Mouse (Mus musculus) cortical plate, adult 2 months (tissue): Measurements from ENCODE around the gene Brdt. TPM values are rescaled to one million over a fixed set of nuclear protein-coding genes. Genes with fewer than 3 reads are reported as not detected.

Source experiments
- H3K27ac ChIP-seq: fragments of 200-500 bp; 2 replicates; pipeline ENCODE4 v1.5.1; 2012; ENCODE audit warnings: low read length, control low read depth, inconsistent platforms; ENCODE audit not compliant: insufficient read depth
- H3K4me1 ChIP-seq: fragments of 200-500 bp; 2 replicates; pipeline ENCODE4 v1.6.1; 2011; ENCODE audit warnings: low read length; ENCODE audit not compliant: control insufficient read depth, insufficient read depth
- H3K4me3 ChIP-seq: fragments of 200-500 bp; 2 replicates; pipeline ENCODE4 v1.5.1; 2011; ENCODE audit warnings: mild to moderate bottlenecking, low read length, control low read depth; ENCODE audit not compliant: insufficient read depth
- CTCF ChIP-seq: fragments of 200-500 bp; IDR thresholded peaks from 2 replicates; pipeline ENCODE4 v1.5.1; 2011; ENCODE audit warnings: mild to moderate bottlenecking, control low read depth, low read length; ENCODE audit not compliant: insufficient read depth; ENCODE audit errors: extremely low read depth
- POLR2A ChIP-seq: fragments of 200-500 bp; IDR thresholded peaks from 2 replicates; pipeline ENCODE4 v1.6.1; 2011; ENCODE audit warnings: mild to moderate bottlenecking, low read length, control low read depth; ENCODE audit not compliant: insufficient read depth; ENCODE audit errors: extremely low read depth
- polyA plus RNA-seq: library from polyadenylated mRNA; depleted of rRNA; stranded (reverse); fragments of >200 nt; gene quantifications from 2 replicates; pipeline ENCODE4 v1.2.3, GENCODE M21; 2012

Brdt gene
- polyA plus RNA-seq, 1 experiment = 12.9 TPM

DNA sequence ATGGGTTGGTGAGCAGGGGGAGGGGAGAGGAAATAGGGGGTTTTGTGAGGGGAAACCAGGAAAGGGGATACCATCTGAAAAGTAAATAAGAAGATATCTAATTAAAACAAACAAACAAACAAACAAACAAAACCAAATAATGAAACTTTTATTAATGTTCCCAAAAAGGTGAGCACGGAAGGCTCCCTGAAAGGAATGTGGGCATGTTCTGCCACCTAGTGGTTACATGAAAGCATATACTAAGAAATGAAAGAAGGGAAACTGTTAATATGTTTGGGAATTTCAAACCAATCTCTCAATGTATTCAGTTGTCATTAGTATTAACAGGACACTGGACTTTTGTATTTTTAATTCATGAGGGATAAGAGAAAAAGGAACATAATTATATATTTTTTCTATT, 10.3 kb upstream of the Brdt start:
- TF ChIP-seq CTCF (peak; percentile 69), POLR2A (no peak)
- Histone ChIP-seq H3K27ac (no peak overlapping the region), H3K4me1 (no peaks in the 10 kb centered on the region), H3K4me3 (no peak overlapping the region)

DNA sequence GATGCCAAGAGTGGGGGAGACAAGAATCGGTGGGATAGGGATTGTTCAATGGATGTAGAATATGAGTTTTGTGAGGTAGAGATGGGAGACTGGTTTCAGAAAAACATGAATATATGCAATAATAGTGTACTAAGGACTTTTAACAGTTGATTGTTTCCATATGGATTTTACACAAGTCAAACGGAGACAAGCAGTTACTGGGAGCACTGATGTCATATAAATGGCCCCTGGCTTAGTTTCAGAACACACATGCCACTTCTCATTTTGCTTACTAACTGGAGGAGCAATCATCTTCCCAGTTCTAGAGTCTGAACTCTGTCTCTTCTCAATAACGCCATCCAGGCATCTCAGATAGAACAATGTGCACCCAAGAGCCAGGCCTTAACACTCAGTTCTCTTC, 9.4 kb downstream of the Brdt start:
- Histone ChIP-seq H3K27ac (no peak overlapping the region), H3K4me3 (no peak overlapping the region)
- TF ChIP-seq POLR2A (no peak), CTCF (no peak)

DNA sequence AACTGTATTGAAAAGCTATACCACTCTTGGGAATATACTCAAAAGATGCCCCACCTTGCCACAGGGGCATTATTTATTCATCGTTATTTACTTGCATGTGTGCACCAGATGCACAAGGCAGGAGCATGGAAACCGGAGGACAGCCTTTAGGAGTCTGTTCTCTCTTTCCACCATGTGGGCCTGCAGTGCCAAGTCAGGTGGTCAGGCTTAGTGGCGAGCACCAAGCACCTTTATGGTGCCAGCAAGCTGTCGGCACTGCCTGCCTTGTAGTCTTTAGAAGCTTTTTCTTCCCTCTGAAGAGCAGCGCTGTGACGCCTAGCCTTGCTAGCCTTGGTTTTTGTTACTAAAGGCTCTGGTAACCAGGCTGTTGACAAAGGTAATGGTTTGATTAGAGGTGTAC, 11.9 kb downstream of the Brdt start:
- no peak overlapping the region for H3K4me3 ChIP-seq
- no peaks in the 10 kb centered on the region for H3K4me1 ChIP-seq
- no peak overlapping the region for H3K27ac ChIP-seq
- no peak for TF ChIP-seq CTCF
- TF ChIP-seq POLR2A = no peak

More for the DNA sequence above, 9.4 kb downstream of the Brdt start:
- H3K4me1 ChIP-seq = no peaks in the 10 kb centered on the region

DNA sequence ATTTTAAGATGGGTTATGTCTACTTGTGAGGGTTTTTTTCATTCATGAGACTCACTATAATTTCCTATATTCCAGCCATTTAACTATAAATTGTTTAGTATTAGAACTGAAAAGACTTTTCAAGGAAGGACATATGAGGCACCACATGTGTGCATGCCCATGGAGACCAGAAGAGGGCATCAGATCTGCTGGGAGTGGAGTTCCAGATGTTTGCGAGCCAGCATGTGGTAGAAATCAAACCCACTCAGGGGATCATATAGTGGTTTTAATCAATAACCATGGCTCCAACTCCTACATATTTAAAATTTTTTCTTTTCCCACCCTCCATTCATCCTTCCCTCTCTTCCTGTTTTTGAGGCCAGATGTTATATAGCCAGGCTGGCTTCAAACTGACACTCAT, 15.3 kb downstream of the Brdt start:
- Histone ChIP-seq H3K4me1 (no peaks in the 10 kb centered on the region), H3K4me3 (no peak overlapping the region), H3K27ac (no peak overlapping the region)
- TF ChIP-seq CTCF (0 out of 2 replicates have a peak, but pooled peaks have one; percentile 18), POLR2A (no peak)

DNA sequence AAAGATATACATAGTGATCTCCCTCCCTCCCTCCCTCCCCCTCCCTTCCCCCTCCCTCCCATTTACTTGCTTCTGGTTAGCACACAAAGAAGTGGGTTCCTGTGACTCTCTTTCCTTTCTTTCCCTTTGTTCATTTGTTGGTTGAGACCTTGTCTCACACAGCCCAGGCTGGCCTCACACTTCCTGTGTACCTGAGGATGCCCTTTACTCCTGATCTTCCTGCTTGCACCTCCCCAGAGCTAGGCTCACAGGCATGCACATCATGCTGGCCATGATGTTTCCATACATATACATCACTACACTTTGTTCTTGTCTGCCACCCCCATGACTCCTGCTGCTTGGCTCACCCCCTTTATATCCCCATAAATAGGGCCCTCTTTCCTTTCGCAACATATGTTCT, 21.6 kb downstream of the Brdt start:
- Histone ChIP-seq H3K4me1 (no peaks in the 10 kb centered on the region), H3K4me3 (no peak overlapping the region), H3K27ac (no peak overlapping the region)
- no peak for TF ChIP-seq POLR2A
- no peak for TF ChIP-seq CTCF

DNA sequence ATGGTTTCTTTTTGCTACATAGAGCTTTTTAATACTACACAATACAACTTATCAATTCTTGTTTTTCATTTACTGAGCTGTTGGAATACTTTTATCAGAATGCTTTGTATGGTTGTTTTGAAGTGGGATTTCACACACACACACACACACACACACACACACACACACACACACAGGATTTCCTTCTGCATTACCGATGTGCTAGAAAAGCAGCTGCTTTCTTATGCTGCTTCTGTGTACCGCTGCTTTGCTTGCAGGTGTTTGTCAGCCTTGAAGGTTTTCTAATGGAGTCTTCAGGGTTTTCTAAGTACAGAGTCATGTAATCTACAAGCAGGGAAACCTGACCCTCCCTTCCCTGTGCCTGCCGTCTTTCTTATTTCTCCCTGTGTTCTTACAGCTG, 23.0 kb downstream of the Brdt start:
- TF ChIP-seq CTCF = no peak
- TF ChIP-seq POLR2A = no peak
- H3K4me1 ChIP-seq = no peaks in the 10 kb centered on the region
- H3K27ac ChIP-seq = no peak overlapping the region
- no peak overlapping the region for H3K4me3 ChIP-seq

DNA sequence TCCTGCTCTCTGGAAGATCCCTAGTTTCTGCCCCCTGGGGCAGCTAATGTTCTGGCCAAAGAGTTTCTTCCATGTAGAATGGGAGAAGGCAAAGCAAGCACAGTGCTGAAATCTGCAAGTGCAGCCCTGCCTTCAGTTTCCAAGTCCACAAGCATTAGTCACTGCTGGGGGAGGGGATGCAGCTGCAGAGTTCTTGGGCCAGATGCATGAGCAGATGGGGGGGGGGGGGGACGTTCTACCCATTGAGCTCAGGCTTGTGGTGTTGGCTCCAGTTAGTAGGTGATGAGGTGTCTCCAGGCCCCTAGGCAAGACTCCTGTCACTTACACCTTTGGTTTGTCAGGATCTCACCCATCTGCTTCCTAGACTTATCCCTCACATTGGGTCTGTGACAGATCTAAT, 24.8 kb downstream of the Brdt start:
- Histone ChIP-seq H3K4me1 (no peaks in the 10 kb centered on the region), H3K27ac (no peak overlapping the region; the same call in 1 of the 2 replicates), H3K4me3 (no peak overlapping the region)
- no peak for TF ChIP-seq POLR2A
- no peak for TF ChIP-seq CTCF

DNA sequence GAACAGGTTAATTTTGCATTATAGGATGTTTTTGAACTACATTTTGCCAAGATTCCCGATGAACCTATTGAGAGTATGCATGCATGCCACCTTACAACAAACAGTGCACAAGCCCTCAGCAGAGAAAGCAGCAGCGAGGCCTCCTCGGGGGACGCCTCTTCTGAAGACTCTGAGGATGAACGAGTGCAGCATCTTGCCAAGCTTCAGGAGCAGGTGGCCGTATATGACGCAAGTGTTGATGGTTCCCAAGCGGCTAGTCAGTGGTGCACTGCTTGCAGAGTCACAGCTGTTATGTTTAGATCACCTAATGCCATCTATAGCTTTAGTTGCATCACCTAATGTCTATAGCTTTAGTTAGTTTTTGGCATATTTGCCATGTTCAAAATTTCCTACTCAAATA, 26.8 kb downstream of the Brdt start:
- TF ChIP-seq POLR2A (no peak), CTCF (no peak)
- H3K4me1 ChIP-seq = 0 out of 2 replicates have a peak, but pooled peaks cover 2% of the 10 kb centered on the region
- no peak overlapping the region for H3K27ac ChIP-seq

DNA sequence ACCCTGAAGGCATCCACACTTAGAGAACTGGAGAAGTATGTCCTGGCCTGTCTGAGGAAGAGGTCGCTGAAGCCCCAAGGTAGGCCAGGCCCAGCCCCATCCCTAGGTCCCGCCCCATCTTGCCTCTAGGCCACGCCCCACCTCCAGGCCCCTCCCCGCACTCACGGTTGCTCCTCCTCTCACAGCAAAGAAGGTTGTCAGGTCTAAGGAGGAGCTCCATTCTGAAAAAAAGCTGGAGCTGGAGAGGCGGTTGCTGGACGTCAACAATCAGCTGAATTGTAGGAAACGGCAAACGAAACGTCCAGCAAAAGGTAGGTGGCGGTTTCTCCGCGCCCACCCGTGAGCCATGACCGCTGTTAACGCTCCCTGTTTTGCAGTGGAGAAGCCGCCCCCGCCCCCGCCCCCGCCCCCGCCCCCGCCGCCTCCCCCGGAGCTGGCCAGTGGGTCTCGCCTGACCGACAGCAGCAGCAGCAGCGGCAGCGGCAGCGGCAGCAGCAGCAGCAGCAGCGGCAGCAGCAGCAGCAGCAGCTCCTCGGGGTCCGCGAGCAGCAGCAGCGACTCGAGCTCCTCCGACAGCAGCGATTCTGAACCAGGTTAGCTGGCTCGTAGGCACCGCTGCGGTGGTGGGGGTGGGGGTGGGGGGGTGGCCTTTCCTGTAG, 28.6 kb downstream of the Brdt start:
- H3K27ac ChIP-seq = no peak overlapping the region
- TF ChIP-seq CTCF = no peak
- TF ChIP-seq POLR2A = peak; percentile 86

More for the DNA sequence above, 26.8 kb downstream of the Brdt start:
- H3K4me3 ChIP-seq = no peak overlapping the region

DNA sequence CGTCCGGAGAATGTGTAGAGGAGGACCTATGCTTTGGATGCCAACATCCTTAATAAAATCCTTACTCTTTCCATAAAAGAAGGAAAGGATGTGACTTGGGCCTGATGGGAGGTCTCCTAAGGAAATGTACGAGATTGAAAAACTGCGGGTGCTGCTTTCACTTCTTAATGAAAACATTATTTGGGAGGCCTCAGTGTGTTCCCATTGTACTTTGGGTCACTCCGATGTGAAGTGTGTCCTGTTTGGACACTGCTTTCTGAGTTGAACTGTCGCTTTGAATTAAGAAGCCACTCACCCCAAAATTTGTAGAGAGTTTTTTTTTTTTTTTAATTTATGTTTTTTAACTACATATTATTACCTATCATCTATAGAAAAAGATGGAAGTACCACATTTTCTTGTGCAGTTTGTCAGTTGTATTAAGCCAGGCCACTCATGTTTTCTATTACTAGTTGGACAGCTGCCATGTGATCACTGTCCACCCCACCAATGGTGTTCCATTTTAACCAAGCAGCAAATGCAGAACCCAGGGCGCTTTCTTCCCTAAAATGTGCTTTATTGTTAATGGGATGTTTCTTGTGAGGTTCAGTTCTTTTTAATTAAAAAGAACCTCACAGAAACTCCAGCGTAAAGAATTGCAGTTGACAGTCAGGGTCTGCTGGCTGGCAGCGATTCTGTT, 29.2 kb downstream of the Brdt start:
- Histone ChIP-seq H3K4me3 (peak overlapping the region; percentile 48), H3K27ac (no peak overlapping the region), H3K4me1 (0 out of 2 replicates have a peak, but pooled peaks cover 2% of the 10 kb centered on the region)
- TF ChIP-seq CTCF = no peak
- TF ChIP-seq POLR2A = no peak

More for the DNA sequence above, 28.6 kb downstream of the Brdt start:
- Histone ChIP-seq H3K4me1 (0 out of 2 replicates have a peak, but pooled peaks cover 2% of the 10 kb centered on the region), H3K4me3 (peak overlapping the region; percentile 48)

DNA sequence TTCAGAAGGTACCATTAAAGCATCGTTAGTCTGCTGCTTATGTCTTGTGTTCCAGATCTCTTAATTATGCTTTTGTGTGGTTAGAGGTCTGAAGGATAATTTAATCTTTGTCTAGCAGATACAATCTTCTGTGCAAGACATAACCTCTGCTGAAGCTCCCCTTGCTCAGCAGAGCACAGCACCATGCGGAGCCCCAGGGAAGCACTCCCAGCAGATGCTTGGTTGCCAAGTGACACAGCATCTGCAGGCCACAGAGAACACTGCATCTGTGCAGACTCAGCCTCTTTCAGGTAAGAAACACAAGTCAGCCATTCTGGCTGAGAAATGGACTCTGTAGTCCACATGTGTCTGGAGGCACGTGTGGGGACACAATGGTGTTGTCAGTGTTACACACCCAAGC, 39.1 kb downstream of the Brdt start:
- TF ChIP-seq CTCF = no peak
- TF ChIP-seq POLR2A = no peak
- no peaks in the 10 kb centered on the region for H3K4me1 ChIP-seq
- H3K27ac ChIP-seq = no peak overlapping the region
- no peak overlapping the region for H3K4me3 ChIP-seq
